Mouse (Mus musculus) ovary, postnatal 36 days (tissue): ENCODE results near the gene Nup98.

Experiments
- DNase-seq: peaks from one replicate; pipeline ENCODE4 v3.0.0; 2022; ENCODE audit warnings: low spot score, mixed read lengths

Nup98 gene

DNA sequence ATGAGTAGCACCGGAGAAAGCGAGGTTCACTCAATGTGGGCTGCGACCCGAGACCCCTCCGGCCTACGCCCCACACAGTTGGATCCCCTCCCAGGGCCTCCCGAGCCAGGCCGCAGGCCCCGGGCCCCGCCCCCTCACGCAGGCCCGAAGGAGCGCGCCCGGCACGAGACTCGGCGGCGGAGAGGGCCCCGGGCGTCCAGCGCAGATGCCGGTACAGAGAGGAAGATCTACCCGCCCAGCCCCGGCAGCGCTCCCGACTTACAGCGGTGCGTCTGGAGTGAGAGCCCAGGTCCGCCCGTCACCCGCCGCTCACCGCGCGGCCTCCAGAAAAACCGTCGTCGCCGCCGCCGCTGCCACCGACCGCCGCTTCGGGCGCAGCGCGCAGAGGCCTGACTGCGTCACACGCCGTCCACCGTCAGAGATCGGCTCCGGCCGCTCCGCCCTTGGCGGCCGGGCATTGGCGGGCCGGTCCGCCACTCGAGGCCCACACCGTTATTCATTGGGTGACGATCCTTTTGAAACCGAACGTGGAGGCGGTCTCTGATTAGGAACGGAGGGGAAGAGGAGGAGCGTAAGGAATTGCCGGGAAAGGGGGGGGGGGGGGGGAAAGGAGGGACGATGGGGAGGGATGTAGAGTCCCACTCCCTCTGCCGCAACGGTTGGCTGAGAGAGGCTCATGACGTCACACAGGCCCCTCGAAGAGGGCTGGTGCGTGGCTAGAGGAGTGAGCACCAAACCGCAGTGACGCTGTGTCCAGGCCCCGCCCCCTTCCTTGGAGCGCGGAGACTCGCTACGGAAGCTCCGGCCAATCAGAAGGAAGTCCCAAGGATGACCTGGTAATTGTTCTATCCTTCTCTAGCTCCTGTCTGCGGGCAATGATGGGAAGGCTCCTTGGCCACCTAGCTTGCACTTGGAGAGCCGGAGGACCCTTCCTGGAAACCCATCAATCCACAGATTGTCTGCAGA lies at the start of gene Nup98, which contains the start of gene Pgap2:
Gene Nup98, minus strand, starts transcription at position 421 of the 966 bp plus-strand sequence.
Gene Pgap2, plus strand, starts transcription at position 453 of the 966 bp plus-strand sequence.
- peak; percentile 96 for DNase-seq

DNA sequence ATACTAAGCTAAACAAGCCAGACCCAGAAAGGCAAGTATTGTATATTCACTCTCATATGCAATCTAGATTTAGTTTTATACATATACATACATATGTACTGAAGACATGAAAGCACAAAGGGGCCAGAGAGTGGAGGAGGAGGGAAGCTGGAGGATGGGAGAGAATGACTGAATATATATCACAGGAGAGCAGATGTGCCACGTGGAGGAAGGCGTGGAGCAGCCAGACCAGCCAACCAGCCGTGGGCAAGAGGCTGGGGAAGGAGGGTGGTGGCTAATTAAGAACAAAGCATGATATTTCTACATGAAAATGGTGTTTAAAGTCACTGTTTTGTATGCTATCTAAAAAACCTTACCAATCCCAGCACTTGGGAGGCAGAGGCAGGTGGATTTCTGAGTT lies 48.8 kb upstream of the Nup98 start:
- DNase-seq = no peak

DNA sequence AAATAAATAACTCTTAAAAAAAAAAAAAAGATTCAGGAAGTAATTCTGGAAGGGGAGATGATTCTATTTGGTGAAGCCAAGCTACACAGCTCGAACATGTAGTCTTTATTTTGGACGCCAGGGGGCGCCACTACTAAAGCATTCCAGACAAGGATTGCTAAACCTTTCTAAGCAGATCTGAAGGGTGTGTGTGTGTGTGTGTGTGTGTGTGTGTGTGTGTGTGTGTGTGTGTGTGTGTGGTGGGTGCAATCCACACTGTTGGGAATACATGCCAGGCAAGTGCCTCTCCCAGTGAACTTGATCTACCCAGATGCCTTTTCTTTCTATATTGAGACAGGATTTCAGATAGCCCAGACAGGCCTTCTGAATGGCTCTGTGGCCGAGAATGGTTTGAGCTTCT lies 48.2 kb upstream of the Nup98 start:
- DNase-seq = peak; percentile 71

DNA sequence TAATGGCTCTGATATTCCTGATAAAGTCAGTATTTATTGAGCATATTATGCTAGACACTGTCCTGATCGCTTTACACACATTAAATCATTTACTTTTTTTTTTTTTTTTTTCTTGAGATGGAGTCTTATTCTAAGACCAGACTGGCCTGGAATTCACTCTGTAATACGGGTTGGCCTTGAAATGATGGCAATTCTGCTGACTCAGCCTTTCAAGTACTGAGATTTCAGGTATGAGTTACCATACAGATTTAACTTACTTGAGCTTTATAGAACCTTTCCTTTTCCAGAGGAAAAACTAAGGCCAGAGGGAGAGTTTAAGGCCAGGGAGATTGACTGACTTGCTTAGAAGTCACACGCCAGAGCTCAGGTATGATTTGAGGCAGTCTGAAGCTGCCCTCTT lies 46.7 kb upstream of the Nup98 start:
- no peak for DNase-seq

DNA sequence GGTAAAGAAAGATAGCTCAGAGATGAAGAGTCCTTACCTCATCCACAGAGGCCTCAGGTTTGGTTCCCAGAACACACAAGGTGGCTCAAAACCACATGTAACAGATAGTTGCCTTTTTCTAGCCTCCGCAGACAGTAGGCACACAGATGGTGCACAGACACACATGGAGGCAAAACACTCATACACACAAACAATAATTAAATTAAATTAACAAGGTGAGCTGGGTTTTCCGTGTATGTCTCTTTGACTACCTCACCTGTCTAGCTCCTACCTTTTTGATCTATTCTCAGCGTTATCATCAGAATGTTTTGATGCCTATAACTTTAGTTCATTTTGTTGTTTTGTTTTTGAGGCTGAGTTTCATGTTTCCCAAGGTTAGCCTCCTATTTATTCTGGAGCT lies 46.0 kb upstream of the Nup98 start, which contains the start of gene Rhog:
Gene Rhog, minus strand, starts transcription at position 101 of the 400 bp plus-strand sequence.
- no peak for DNase-seq

DNA sequence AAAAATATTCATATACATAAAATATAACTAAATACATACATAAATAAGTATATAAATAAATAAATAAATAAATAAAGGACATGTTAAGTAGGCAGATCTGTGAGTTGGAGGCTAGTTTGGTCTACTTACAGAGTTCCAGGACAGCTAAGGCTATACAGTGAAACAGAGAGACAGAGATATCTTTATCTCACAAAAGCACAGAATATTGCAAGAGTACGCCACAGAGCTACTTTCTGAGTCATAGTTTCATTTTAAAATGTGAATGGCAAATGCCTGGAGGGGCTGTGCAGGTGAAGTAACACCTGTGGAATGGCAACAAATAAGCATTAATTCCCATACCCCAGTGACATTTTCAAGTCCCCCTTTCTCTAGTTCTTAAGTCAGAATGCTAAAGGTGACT lies 43.7 kb upstream of the Nup98 start:
- DNase-seq = no peak

DNA sequence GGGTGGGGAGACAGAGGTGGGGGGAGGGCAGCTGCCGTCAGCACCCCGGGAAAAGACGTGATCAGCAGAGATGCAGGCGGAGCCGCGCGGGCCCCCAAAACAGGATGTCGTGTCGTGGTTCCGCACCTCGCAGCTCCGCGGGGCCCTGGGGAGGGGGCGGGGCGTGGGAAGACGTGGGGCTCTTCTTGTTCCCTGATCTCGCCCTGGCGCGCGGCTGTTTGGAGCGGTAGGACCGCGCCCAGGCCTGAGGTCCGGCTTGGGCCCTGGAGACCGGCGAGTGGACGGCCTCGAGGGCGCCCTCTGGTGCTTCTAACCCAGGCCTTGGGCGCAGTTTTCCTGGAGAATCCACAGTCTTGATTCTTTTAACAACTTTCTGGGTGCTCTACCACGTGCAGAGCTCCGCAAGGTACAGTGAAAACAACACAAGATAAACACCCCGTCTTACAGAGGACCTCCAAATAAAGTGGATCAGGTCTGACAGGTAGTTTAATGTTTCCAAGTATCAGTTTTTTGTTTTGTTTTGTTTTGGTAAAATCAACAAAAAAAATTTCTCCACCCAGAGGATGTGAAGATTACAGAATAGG lies 40.7 kb upstream of the Nup98 start:
- peak; percentile 91 for DNase-seq

DNA sequence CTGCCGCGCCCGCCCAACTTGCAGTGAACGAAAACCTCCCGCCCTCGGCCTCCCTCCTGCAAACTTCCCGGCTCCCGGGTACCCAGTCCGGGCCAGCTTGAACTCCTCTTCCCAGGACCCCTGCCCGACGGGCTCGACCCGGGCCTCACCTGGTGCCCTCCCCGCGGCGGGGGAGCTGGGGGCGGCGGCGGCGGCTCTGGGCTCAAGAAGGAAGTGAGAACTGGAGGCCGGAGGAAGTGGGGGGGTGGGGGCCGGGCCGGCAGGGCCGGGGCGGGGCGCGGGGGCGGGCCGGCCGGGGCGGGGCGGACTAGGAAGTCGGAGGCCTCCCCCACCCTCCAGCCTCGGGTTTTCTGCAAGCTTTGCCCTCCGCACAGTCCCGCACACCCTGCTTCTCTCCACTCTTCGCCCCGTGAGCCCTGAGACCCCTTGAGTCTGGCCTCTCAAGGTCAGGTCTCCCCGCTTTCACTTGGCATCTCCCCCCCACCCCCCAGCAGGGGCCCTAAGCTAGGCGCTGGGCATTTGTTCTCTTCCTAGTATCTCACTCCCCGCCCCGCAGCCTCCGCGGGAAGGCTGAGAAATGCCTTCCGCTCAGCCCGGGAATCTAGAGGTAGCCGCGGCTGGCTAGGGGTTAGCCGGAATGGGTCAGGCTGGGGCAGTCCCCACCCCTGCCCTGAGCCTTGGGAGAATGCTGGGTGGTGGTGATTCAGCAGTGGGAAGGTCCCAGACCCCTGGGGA lies 40.1 kb upstream of the Nup98 start:
- DNase-seq = peak; percentile 80

DNA sequence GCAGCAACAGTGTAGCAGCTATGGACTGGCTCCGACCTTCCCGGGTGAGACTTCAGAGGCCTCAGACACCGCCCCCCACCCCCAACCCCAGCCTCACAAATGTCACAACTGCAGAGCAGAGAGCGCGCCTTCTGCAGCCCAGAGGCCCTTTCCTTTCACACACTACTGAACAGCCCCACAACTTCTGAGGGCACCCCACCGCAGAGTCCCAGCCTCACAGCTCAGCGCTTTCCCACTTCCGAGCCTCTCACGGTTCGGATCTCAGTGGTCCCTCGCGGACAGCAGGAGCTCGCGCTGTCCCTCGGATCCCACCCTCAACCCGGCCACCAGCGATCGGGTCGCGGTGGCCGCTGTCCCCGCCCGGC lies 39.5 kb upstream of the Nup98 start:
- DNase-seq = no peak

DNA sequence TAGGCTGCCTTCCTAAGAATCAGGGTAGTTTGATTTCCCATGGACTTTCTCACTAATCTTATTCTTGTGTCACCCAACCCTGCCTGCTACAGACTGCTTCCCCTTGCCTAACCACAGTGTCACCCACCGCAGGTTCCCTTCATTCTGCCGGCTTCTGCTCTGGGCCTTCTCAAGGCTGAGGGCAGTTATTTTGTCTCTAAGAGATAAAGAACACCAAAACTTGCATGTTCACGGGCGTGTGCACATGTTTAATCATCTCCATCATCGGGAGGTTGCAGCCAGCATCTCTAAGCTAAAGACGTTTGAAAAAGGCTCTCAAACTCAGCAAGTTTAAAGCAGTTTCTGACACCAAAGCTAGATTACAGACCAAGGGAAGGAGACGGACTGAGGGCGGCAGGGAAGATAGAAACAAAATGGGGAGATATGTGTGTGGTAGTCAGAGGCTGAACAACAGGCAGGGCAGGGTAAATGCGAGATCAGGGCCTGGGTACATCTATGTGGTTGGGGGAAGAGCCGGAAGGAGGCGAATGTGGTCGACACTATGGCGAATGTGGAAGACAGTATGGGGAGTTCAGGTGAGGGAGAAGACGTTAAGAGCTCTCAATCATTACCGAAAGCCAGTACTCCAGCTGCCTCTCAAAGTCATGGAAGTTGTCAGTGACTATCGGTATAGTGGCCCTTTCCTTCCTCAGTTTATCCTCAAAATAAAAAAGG lies 38.9 kb upstream of the Nup98 start:
- DNase-seq = no peak

DNA sequence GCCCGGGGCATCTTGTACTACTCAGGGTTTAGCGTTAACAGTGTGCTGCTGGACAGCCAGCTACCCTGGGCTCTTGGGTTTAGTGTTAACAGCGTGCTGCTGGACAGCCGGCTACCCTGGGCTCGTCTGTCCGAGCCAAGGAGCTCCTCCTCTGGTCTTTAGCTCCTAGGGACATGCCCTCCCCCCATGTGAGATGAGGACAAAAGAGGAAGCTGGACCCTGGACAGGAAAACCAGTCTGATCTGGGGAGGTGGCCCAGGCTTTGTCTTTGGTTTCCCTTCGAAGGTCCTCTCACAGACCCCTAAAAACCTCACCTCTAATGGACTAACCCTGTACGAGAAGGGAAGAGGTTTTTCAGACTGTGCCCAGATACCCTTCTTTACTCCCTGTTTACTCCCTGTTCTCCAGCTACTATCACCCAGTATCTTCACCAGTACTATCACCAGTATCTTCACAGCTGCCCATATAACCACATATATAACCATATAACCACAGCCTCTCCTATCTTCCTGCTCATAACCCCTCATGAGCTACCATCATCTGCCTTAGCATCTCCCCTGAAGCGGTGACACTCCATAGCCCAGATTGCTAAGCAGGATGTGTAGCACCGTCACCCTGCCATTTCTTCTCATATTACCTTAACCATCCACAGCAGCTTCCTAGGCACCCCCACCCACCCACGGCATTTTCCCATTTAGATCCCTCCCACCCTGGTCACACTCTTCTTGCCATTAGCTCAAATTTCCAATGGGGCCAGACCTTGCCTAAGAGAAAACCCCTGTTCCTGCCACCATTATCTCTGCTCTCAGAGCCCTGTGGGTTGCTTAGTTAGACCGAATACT lies 37.2 kb upstream of the Nup98 start:
- DNase-seq = no peak

DNA sequence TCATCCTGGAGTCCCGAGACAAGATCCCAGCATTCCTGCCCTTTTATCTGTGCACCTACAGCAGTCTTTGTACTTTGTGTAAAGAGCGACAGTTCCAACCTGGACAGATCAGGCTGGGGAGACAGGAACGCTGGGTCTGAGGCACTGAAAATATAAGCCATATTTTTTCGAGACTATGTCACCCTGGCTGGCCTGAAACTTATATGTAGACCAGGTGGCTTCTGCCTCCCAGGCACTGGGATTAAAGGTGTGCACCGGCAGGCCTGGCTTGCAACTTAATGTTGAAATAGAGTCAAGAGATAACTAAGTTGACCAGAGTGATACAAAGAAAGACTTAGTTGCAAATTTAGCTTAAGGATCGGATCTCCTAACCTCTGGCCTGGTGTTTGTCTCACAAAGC lies 36.3 kb upstream of the Nup98 start:
- DNase-seq = no peak

DNA sequence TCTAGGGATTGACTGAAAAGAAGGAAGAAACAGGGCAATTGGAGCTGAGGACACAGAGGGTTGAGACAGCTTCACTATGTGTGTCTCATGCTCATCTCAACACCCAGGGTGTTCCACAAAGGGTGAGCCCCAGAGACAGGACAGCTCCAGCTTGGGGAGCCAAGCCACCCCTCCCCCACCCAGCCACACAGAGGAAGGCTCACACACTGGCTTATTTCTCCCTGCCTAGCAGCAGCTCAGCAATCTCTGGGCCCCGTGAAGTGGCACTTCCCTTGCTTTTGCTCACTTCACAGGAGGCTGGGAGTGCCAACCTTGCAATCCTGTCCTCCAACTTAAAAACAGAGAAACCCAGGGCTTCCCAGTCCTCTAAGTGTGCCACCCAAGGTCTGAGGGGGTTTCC lies 35.8 kb upstream of the Nup98 start:
- no peak for DNase-seq

DNA sequence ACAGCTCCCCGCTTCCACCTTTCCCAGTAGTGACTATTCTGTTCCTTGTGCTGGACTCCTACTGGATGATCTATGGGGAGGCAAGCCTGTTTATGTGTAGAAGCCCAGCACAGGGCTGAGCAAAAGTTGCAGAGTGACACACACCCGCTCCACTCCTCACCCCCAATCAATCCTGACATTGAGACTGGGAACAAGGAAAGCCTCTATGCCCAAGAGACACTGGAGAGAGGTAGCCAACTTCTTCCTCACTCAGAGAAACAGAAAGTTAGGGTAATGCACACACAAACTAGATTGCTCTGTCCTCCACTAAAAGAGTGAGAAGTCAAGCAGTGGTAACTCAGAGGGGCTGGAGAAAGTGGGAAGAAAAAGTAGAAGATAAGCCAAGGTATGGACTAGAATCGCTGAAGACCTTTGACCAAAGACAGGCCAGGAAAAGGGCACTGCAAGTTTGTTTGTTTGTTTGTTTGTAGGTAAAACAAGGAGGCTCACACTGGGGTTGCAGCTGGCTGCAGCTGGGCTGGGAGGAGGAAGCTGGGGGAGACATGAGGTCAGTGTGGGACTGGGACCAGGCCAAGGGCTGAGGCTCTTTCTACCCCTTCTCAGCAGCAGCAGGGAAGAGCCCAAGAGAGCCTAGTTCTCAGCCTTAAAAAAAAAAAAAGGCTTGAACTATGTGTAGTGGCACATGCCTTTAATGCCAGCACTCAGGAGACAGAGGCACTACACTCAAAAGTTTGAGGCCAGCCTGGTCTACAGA lies 35.0 kb upstream of the Nup98 start:
- DNase-seq = no peak

DNA sequence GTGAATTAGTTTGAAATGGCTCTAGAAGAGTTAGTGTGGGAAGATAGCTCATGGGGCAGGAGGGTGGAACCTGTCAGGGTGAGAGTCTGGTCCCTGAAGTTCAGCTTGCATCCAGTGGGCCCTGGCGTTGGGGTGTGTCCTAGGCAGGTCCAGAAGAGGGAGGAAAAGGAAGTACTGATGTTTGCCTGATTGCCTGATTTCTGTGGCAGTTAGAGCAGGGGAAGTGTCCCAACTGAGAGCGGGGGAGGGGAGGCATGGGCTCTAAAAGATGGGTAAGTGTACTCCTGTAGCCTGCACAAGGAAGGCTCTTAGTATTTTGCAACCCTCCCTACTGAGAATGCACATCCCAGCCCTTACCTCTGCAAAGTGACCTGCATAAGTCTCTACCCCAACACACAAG lies 33.9 kb upstream of the Nup98 start:
- DNase-seq = no peak

DNA sequence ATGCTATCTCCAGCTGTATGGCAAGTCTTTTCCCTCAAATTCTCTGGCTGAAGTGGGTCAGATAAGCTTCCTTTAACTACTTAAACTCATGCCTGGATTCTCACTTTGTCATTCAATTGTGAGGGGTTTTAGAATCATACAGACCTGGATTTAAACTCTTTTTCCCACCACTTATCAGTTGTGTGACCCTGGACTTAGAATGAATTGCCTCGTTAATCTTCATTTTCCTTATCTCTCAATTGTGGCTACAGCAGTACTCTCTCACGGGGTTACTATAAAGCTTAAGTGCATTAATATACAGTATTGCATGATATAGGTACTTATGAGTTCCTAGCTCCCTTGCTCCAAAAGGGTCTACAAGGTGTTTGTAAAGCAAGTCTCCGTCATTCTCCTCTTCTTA lies 32.9 kb upstream of the Nup98 start:
- DNase-seq = no peak

DNA sequence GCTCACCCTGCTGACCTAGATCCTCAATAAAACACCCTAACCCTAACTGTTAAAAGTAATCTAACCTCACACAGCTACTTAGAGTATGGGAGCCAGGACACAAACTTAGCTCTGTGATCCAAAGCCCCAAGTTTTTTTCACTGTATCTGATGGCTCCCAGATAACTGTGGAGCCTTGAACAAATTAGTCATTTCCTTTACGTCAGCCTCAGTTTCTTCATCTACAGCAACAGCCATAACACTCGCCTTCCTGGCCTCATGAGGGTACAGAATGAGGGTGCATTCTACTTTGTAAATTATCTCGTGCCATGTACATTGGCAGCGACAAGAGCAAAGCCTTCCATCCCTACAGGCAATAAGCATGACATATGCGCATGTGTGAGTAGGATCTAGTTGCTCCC lies 32.4 kb upstream of the Nup98 start:
- no peak for DNase-seq

DNA sequence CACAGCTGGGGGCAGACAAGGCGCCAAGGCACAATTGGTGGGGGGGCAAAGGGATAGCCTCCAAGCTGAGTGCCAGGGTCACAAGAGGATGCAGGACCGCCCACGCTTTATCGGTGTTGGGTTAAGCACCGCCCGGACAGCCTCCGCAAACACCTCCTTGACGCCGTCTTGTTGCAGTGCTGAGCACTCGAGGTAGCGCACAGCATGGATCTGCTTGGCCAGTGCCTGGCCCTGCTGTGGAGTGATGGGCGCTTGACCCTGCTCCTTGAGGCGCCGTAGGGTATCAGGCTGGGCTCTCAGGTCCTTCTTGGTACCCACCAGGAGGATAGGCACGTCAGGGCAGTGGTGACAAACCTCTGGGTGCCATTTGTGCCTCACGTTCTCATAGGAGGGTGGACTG lies 29.6 kb upstream of the Nup98 start:
- DNase-seq = no peak

DNA sequence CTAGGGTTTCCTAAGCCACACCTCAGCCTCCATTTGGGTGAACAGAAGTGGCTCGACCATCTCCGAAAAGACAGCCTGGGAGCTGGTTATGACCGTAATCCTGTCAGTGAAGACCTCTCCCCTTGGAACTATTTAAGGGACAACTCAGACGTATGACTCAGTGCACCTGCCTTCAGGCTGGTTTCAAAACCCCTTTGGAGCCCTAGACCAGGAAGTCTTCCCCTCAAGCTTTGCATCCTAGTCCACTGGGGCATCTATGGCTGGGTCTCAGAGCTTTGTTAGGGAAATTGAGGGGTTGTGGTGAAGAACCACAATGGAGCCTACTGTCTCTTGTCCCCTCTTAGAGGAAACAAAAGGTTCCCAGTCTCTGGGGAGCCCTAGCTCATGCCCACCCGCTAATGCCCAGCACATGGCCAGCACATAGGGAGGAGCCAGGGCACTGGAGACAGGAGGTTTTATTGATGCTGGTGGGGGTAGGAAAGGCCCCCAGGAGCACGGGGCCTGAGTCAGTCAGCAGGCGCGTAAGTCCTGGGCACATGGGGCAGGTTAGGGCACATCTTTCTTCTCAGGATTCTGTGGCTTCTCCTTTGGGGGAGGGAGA lies 28.8 kb upstream of the Nup98 start:
- no peak for DNase-seq

DNA sequence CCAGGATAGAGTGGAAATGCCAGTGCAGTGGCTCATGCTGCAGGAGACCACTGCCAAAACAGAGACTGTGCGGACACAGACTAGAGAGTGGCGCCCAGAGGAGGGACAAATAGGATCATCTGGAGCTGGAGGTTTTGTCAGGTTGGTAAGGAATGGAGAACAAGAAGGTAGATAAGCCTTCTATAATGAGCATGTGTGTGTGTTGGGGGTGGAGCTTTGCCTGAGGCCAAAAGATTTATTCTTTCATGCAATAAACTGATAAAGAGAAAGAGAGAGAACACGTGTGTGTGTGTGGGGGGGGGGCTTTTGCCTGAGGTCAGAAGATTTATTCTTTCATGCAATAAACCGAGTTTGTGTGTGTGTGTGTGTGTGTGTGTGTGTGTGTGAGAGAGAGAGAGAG lies 23.1 kb upstream of the Nup98 start:
- no peak for DNase-seq
